Mouse (Mus musculus) 3134 (cell line): ENCODE data around the gene 1110051M20Rik.
"Not testable (repeated sequence)": the region's sequence is repeated elsewhere in the genome, so short reads cannot be mapped to it uniquely, and the experiment has no call there.

Experiments used
- DNase-seq: peaks from one replicate; pipeline ENCODE4 v3.0.0-alpha.2; 2011; ENCODE audit warnings: low spot score; ENCODE audit not compliant: insufficient read length; ENCODE audit errors: extremely low read depth

The 1110051M20Rik gene

DNA sequence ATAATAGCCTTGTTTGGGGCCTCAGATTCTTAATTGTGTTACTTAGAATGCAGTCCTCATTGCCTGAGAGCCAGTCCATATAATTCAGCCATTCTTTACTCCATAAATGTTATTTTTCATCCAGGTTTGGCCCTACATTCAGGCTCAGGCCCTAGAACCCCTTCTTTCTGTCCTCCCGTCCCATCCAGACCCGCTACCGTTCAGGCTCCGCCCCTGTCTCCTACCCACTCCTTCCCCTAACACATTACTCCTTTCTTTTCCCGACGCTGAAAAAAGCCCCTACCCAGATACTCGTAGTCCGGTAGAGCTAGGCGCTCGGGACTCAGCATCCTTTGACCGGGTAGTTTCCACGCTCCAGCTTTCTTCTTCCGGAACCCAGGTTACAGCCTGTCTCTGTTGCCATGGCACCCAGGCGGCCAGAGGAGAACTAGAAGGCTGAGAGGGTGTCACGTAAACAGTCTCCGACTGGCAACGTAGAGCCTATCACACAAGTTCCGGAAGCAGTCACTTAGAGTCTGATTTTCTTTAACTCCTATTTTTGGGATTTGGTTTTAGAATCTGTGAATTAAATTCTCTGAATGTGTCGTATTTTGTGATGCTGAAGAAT, at the start of gene 1110051M20Rik:
Gene 1110051M20Rik, minus strand, starts transcription at position 419 of the 607 bp plus-strand sequence.
- DNase-seq = peak; percentile 47

DNA sequence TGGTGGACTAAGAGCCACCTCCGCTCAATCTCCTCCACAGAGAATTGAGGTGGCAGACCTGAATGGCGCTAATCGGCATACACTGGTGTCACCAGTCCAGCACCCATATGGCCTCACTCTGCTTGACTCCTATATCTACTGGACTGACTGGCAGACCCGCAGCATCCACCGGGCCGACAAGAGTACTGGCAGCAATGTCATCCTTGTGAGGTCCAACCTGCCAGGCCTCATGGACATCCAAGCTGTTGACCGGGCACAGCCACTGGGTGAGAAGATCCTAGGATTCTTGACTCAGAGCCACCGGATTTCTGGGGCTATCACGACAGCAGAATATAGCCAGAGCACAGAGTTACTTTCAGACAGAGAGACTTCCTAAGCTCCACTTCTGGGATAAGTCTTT, 49.5 kb upstream of the 1110051M20Rik start:
- no peak for DNase-seq

DNA sequence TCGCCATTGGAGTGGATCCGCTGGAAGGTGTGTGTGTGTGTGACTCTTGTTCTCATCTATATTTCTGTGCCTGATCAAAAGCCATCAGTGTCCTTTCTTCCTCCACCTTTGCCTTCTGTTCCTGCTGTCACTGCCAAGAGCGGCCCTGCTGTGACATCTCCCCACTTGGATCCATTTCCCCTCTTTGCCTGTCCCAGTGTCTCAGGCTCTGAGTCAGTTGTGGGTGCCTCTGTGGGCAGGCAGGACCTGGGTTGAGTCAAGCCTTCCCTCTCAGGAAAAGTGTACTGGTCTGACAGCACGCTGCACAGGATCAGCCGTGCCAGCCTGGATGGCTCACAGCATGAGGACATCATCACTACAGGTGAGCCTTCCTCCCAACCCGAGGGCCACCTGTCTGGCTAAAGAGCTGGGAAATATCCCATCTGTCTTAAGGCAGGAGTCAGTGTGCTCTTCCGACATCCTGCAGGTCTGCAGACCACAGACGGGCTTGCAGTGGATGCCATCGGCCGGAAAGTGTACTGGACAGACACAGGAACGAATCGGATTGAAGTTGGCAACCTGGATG, 47.6 kb upstream of the 1110051M20Rik start:
- no peak for DNase-seq

DNA sequence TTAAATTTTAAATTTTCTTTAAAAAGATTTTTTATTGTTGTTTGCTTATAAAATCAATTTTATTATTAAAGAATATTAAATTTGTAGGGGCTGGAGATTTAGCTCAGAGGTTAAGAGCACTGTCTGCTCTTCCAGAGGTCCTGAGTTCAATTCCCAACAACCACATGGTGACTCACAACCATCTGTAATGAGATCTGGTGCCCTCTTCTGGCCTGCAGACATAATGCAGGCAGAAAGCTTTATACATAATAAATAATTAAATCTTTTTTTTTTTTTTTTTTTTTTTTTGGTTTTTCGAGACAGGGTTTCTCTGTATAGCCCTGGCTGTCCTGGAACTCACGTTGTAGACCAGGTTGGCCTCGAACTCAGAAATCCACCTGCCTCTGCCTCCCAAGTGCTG, 42.8 kb upstream of the 1110051M20Rik start:
- DNase-seq = not testable (repeated sequence)

DNA sequence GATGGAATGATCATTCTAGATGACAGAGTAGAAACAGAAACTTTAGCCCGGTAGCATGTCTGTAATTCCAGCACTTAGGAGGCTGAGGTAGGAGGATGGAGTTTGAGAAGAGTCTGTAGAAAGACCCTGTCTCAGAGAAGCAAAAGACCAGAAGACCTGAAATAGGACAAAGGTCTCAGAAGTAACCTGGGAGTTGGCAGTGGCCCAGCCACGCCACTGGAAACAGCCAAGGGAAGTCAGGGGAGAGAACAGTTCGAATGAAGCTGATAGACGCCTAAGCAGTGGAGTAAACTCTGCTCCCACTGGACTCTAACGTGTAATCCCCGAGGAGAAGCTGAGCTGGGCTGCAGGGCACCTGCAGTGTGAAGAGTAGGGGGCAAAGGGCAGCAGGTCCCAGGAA, 40.8 kb upstream of the 1110051M20Rik start:
- DNase-seq = no peak

DNA sequence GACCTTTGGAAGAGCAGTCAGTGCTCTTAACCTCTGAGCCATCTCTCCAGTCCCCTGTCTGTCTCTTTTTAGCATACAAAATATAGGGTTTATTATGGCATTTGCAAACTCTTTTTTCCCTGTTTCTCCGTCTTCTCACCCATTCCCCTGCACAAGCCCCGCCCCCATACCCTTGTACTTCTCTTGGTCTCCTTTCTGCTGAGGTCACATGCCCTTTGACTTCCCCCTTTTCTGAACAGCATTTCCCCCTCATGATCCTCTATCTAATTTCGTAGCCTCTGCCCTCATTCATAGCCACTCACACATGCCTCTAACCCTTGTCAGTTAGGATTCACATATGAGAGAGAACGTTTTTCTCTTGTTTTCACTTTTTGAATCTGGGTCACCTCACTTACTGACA, 40.2 kb upstream of the 1110051M20Rik start:
- no peak for DNase-seq

DNA sequence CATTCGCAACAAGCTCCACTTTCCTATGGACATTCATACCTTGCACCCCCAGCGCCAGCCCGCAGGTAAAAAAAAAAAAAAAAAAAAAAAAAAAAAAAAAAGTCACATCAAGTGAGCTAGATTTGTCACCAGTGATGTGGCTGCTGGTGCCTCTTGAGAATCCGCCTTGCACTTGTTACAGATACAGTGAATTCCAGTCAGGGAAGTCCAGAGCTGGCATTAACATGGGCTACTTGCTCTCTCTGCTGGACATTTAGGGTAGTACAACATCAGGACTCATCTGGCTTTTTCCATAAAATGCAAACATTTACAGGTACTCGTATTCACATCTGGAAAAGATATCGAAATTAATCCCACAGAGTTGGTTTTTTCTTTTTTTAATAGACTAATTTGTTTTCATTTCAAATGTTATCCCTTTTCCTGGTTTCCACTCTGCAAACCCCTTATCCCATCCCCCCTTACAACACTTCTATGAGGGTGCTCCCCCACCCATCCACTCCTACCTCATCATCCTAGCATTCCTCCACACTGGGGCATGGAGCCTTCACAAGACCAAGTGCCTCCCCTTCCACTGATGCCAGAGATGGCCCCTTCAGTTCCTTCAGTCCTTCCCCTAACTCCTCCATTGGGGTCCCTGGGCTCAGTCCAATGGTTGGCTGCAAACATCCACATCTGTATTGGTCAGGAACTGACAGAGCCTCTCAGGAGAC, 36.5 kb upstream of the 1110051M20Rik start:
- DNase-seq = no peak

DNA sequence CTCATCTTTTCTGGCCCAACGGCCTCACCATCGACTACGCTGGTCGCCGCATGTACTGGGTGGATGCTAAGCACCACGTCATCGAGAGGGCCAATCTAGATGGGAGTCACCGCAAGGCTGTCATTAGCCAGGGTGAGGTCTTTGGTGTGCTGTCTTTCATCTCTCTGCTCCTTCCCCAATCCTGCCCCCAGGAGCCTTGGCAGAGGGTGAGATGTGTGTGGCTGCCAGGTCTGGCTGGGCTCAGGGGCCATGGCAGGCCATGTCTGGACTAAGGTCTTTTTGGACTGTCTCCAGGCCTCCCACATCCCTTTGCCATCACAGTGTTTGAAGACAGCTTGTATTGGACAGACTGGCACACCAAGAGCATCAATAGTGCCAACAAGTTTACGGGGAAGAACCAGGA, 35.9 kb upstream of the 1110051M20Rik start:
- DNase-seq = no peak

DNA sequence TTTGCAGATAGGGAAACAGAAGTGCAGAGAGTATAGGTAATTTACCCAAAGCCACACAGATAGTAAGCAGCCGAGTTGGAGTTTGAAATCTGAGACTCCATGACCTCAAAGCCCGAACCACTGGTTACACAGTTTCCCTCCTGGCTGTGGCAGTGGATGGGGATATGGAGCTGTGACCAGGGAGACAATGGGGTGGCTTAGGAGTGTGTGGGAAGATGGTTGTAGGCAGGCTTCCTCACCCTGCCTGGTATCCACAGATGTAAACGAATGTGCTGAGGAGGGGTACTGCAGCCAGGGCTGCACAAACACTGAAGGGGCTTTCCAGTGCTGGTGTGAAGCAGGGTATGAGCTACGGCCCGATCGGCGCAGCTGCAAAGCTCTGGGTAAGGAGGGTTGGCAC, 32.3 kb upstream of the 1110051M20Rik start:
- no peak for DNase-seq

DNA sequence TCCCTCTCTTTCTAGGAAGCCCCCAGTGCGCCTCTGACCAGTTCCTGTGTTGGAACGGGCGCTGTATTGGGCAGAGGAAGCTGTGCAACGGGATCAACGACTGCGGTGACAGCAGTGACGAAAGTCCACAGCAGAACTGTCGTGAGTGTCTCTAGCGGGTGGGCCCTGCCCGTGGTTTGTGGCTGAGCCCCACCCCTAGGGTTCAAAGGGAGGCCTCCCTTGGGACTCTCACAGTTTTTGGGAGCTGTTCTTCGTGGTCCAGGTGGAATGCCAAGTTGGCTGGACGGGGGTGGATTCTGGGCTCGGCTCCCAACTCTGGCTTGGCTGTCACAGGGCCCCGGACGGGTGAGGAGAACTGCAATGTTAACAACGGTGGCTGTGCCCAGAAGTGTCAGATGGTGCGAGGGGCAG, 31.8 kb upstream of the 1110051M20Rik start:
- peak; percentile 77 for DNase-seq

DNA sequence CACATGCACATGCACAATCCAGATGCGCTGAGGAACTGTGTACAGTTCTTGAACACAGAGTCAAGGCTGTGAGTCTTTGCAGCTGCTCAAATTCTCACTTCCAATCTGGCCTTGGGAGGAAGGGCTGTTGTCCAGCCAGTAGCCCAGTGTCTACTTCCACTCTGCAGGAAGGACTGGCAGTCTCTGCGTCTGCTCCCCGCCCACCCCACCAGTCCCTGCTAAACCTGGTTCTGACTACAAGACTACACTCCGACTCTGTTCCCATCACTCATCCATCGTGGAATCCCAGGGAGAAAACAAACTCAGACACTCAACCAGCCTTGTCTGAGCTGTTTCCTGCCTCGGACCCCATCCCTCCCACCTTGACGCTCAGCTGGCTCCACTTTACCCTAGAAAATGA, 31.3 kb upstream of the 1110051M20Rik start:
- no peak for DNase-seq

DNA sequence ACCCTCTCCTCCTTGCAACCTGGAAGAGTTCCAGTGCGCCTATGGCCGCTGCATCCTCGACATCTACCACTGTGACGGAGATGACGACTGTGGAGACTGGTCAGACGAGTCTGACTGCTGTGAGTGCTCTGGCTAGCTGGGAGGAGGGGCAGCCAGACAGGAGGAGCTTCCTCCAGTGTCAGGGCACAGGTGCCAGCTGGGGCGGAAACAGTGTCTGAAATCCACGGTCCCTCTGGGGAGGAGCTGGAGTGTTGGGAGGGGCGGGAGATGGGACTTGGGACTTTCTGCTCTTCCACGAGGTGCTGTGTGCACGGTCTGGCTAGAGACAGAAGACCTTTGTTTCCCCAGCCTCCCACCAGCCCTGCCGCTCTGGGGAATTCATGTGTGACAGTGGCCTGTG, 29.9 kb upstream of the 1110051M20Rik start:
- DNase-seq = no peak

DNA sequence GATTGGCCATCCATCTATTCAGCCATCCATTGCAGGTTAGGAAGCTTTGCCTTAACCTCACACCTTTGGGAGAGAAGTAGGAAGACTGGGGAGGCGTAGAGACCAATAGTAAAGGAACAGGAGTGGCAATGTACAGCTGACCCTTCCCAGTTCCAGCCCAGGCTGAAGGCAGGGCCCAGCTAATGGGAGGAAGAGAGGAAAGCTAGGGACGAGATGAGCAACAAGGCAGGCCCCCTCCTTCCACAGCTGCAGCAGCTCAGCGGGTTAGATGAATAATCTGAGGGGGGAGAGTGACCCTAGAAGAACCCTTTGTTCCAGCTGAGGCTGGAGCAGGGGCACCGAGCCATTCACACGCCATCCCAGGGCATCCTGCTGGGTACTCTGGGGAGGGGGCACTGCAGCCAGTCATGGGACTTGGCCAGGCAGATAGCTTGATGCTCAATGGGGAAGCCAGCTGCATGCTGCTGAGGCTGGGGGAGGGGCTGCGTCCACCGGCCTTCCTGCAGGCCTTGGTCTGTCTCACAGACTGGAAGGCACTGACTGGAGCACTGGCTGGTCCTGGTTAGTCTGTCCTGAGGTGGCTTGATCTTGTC, 25.6 kb upstream of the 1110051M20Rik start:
- no peak for DNase-seq

DNA sequence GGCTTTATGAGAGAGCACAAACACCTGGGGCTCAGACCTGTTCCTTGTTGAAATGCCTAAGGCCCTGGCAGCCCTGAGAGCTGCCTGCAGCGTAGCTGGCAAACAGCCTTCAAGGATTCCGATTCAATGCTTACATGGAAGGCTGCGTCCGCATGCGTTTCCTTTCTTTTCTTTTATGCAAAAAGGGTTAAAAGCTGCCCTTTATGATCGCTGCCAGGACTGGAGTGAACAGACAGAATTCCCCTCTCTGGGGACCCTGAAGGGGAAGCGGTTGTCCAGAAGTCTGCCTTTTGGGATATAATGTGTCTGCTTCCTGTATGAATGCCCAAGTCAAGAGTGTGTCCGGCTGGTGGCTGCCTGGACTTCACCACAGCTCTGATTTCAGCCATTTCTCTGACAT, 23.1 kb upstream of the 1110051M20Rik start:
- DNase-seq = no peak

DNA sequence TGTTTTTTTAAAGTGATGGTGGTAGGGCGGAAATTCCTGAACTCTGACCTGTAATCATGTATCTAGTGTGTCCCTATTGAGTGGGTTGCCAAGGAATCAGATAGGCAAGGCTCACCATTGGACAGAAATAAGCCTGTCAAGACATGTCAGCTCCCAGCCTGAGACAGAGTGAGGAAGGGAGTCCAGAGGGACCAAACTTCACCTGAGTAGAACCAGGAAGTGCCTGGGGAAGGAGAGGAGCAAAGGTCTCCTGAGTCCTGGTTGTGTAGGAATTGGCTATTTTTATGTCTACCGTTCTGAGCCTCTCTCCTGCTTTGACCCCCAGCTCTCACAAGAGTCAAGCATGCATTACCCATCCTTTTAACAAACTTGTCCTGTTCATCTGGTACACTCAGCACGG, 21.4 kb upstream of the 1110051M20Rik start:
- DNase-seq = no peak

DNA sequence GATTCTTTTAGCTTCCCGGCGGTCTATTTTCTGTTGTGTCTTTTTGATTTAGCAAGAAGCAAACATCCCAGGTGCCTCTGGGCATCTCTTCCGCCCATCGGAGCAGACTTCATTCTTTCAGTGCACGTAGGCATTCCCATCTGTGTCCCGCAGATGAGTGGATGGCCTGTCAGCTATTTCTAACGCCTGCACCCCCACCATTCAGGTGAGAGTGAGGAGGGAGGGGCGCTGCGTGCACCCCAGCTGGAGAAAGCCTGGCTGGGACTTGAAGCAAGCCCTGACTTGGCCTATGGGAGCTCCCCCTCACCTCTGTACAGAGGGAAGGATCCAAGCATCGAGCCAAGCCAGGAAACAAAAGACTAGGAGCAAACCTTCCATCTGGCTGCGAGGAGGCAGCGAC, 18.2 kb upstream of the 1110051M20Rik start:
- no peak for DNase-seq

DNA sequence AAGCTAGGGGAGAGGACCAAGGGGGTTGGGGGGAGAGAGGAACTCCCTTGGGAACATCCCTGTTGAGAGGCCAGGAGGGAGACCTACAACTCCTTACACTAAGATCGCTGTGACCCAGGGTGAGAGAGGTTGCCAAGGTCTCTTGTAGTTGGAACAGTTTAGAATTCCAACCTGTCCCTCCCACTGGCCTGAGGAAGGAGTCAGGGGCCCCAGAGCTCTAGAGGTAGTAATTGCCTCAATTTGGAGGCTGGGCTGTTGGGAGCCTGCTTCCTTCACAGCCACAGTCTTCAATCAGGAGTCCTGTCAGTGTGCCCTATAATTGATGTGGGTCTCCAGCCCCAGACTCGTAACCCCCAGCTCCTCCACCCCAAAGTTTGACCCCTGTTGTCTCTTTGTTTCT, 17.7 kb upstream of the 1110051M20Rik start:
- DNase-seq = no peak

DNA sequence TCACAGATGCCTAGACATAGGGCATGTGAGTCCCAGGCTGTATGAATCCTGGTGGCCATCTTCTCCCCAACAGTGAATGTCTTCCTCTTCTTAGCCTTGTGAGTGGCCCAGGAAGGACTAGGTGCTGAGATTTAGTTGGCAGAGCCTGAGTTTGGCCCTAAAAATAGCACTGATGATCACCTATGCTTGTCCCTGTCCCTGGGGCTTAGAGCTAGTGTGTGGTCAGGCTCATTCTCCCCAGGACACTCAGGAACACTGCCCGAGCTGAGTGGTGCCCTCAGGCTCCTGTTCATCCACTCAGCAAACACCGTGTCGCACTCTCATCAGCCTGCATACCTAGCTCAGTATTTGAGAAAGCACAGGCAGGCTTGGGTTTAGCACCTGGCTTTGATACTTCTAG, 16.8 kb upstream of the 1110051M20Rik start:
- no peak for DNase-seq

DNA sequence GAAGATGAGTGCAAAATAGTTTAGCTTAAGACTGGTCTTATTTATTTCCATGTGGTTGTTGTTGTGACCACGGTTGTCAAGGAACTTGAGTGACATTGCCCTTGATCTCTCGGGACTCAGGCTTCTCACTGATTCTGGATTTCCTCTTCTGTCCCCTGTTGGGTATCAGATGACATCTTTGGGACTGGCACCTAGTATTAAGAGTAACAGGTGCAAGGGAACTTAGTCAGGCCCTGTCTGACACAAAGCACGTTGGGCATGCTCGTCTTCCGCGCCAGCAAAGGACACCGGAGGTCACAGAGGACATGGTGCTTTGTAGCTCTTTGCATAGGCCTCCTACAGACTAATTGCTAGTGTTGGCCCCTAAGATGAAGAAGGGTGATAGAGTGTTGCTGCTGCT, 16.3 kb upstream of the 1110051M20Rik start:
- DNase-seq = no peak

DNA sequence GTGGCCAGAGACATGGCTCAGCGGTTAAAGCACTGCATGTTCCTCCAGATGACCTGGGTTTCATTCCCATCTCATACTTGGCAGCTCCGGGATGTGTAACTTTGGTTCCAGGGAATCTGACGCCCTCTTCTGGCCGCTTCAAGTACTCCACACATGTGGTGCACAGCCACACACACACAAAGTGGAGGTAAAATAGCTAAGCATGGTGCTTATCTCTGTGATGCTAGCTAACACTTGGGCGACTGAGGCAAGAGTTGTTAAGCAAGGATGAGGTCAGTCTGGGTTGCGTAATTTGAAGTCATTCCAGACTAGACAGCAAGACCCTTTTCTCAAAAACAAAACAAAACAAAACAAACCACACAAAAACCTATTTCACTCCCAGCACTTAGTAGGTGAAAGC, 15.6 kb upstream of the 1110051M20Rik start:
- no peak for DNase-seq

DNA sequence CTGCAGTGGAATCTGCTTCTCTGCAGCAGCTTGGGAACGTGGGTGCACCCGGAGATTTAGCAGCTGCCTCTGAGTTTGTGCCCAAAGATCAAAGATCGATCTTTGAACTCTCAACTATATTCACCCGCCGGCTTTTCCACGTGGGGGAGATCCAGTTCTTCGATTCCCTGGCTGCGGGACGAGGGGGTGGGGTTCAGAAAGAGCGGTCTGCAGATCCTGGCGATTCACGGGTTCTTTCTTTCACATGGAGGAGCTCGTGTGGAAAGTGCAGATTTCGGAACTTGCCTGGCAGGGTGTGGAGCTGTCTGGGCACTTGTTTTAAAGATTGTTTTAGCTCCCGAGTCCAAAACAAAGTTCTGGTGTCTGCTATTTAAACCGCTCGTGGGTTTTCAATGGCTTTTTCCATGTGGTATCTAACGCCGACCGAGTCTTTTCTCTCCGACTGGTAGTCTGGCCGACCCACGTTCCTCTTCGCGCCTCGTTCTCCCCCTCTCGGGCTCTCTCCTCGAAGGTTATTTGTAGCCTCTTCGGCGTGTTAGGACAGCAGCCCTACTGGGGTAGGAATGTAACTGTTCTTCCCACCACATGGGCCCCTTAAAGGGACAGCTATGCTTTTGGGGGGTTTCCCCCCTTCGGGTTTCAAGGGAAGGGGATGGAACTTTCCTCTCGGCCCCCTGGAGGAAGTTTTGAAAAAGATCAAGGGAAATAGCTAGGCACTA, 14.3 kb upstream of the 1110051M20Rik start:
- DNase-seq = no peak
